Comparison of ENCODE assay signal across 8 mouse cellular contexts in genomic region chr2:33569240-33569639, GRCm38 (mm10).
DNase-seq lines count a peak whose midpoint lies in the region; ATAC-seq lines count a peak whose summit lies in the region.

No protein-coding gene starts in this region.

- no peak overlapping the region for H3K9ac ChIP-seq in forebrain, embryonic 11.5 days (ENCODE audit: low read length)
- H3K9ac ChIP-seq in forebrain, embryonic 16.5 days (replicated peaks; ENCODE audit: low read depth, low read length): no peak overlapping the region
- no peak overlapping the region for H3K9ac ChIP-seq in hindbrain, embryonic 11.5 days (ENCODE audit: low read depth, low read length)

- peak; percentile 75 for DNase-seq in forebrain, embryonic 11.5 days (ENCODE audit: low spot score)
- peak; percentile 43 for DNase-seq in thymus, postnatal 14 days
- no peak for DNase-seq in thymus, adult 18-20 months
- DNase-seq in hindbrain, embryonic 11.5 days (ENCODE audit: low spot score): peak; percentile 76
- no peak for DNase-seq in urinary bladder, postnatal 10 days (ENCODE audit: low spot score)

- H3K4me2 ChIP-seq in forebrain, embryonic 11.5 days (ENCODE audit: low read depth, low read length, severe bottlenecking): no peak overlapping the region
- H3K4me2 ChIP-seq in forebrain, embryonic 16.5 days (ENCODE audit: low read length): no peak overlapping the region
- H3K4me2 ChIP-seq in hindbrain, embryonic 11.5 days (replicated peaks; ENCODE audit: low read depth, low read length): no peak overlapping the region; the same call in 1 of the 2 replicates

- ATAC-seq in forebrain, embryonic 11.5 days (replicated peaks; ENCODE audit: low FRiP score): no peak
- no peak for ATAC-seq in forebrain, embryonic 16.5 days
- no peak; the same call in 1 of the 2 replicates for ATAC-seq in hindbrain, embryonic 11.5 days (ENCODE audit: low FRiP score)
- peak; percentile 34; the same call in 1 of the 2 replicates for ATAC-seq in megakaryocyte progenitor cell, adult 5-6 weeks (replicated peaks; ENCODE audit: poor library complexity)
- no peak for ATAC-seq in inflammation-experienced regulatory T-cells, adult 6 months

- peaks cover 60% of the 10 kb centered on the region for H3K27me3 ChIP-seq in forebrain, embryonic 11.5 days (ENCODE audit: control insufficient read depth, insufficient read depth, low read length)
- H3K27me3 ChIP-seq in forebrain, embryonic 16.5 days (replicated peaks; ENCODE audit: control insufficient read depth, insufficient read depth, low read length): peaks cover 47% of the 10 kb centered on the region
- H3K27me3 ChIP-seq in hindbrain, embryonic 11.5 days (ENCODE audit: control insufficient read depth, insufficient read depth, low read length): peaks cover 10% of the 10 kb centered on the region

- no peaks in the 10 kb centered on the region for H3K9me3 ChIP-seq in forebrain, embryonic 11.5 days (ENCODE audit: control insufficient read depth, low read length)
- H3K9me3 ChIP-seq in forebrain, embryonic 16.5 days (ENCODE audit: control insufficient read depth, low read length): no peaks in the 10 kb centered on the region
- no peaks in the 10 kb centered on the region for H3K9me3 ChIP-seq in hindbrain, embryonic 11.5 days (ENCODE audit: control insufficient read depth, low read length)

- no peak overlapping the region for H3K4me3 ChIP-seq in forebrain, embryonic 11.5 days (ENCODE audit: low read depth, low read length)
- H3K4me3 ChIP-seq in forebrain, embryonic 16.5 days (replicated peaks; ENCODE audit: low read length): no peak overlapping the region
- H3K4me3 ChIP-seq in hindbrain, embryonic 11.5 days (ENCODE audit: low read depth, low read length): no peak overlapping the region

- no peaks in the 10 kb centered on the region for H3K36me3 ChIP-seq in forebrain, embryonic 11.5 days (ENCODE audit: control insufficient read depth, insufficient read depth, low read length)
- H3K36me3 ChIP-seq in forebrain, embryonic 16.5 days (ENCODE audit: control insufficient read depth, insufficient read depth): no peaks in the 10 kb centered on the region
- H3K36me3 ChIP-seq in hindbrain, embryonic 11.5 days (ENCODE audit: control insufficient read depth, insufficient read depth, low read length): no peaks in the 10 kb centered on the region

- 33% methylated on average over 9 of the region's 9 CpGs for WGBS in forebrain, embryonic 11.5 days
- WGBS in forebrain, embryonic 16.5 days: 27% methylated on average over 8 of the region's 9 CpGs
- 25% methylated on average over 9 of the region's 9 CpGs for WGBS in hindbrain, embryonic 11.5 days

- no peaks in the 10 kb centered on the region for H3K4me1 ChIP-seq in forebrain, embryonic 11.5 days (replicated peaks; ENCODE audit: control insufficient read depth, insufficient read depth, low read length)
- H3K4me1 ChIP-seq in forebrain, embryonic 16.5 days (replicated peaks; ENCODE audit: control insufficient read depth, insufficient read depth, low read length): peaks cover 7% of the 10 kb centered on the region; the same call in 1 of the 2 replicates
- no peaks in the 10 kb centered on the region for H3K4me1 ChIP-seq in hindbrain, embryonic 11.5 days (replicated peaks; ENCODE audit: control insufficient read depth, insufficient read depth, low read length)

- H3K27ac ChIP-seq in forebrain, embryonic 11.5 days (ENCODE audit: low read depth, low read length): no peak overlapping the region
- no peak overlapping the region for H3K27ac ChIP-seq in forebrain, embryonic 16.5 days (ENCODE audit: low read length)
- H3K27ac ChIP-seq in hindbrain, embryonic 11.5 days (ENCODE audit: low read depth, low read length): no peak overlapping the region

Comparison
In these comparisons a context has a peak if more than half of its experiments do, and no peak if none do; other contexts are left out.
1. DNase-seq: peak in forebrain, embryonic 11.5 days (single experiment), thymus, postnatal 14 days (single experiment) and hindbrain, embryonic 11.5 days (single experiment); none in thymus, adult 18-20 months (0 of 2) and urinary bladder, postnatal 10 days (single experiment).